Mouse (Mus musculus) kidney, postnatal 4 days (tissue): ENCODE measurements around the gene Luzp2.

Experiments used
- DNase-seq, 2 experiments: peaks; one replicate each; pipeline ENCODE4 v3.0.0; 2021; ENCODE audit warnings: mixed read lengths in 2 of 2

Gene Luzp2

GRCm38 (mm10) chr7:54835372-54835851, at the start of gene Luzp2:
Gene Luzp2 (plus strand): TSS chr7:54835498.
- DNase-seq, result peak; percentile 47 to 58

- DNase-seq, result no peak
Measured at GRCm38 (mm10) chr7:54787456-54787855, 47.8 kb upstream of the Luzp2 start.

GRCm38 (mm10) chr7:54818606-54819005, 16.7 kb upstream of the Luzp2 start:
- no peak for DNase-seq

- no peak for DNase-seq
Measured at GRCm38 (mm10) chr7:54828751-54829150, 6.5 kb upstream of the Luzp2 start.

- DNase-seq, result peak in 1 of 2 experiments; percentile 31
Measured at GRCm38 (mm10) chr7:54835911-54836352, 634 bp downstream of the Luzp2 start.

- peak in 1 of 2 experiments; percentile 1 for DNase-seq
Measured at GRCm38 (mm10) chr7:54836437-54836836, 1.1 kb downstream of the Luzp2 start.

GRCm38 (mm10) chr7:54842807-54843335, 7.6 kb downstream of the Luzp2 start:
- no peak for DNase-seq

GRCm38 (mm10) chr7:54845875-54846691, 10.8 kb downstream of the Luzp2 start:
- DNase-seq, result no peak

- DNase-seq, result no peak
Measured at GRCm38 (mm10) chr7:54846692-54847020, 11.4 kb downstream of the Luzp2 start.

GRCm38 (mm10) chr7:54852860-54853259, 17.6 kb downstream of the Luzp2 start:
- DNase-seq, result no peak

- DNase-seq, result no peak
Measured at GRCm38 (mm10) chr7:54861230-54861856, 26.0 kb downstream of the Luzp2 start.

GRCm38 (mm10) chr7:54878928-54879644, 43.8 kb downstream of the Luzp2 start:
- DNase-seq, result no peak

- DNase-seq, result no peak
Measured at GRCm38 (mm10) chr7:54893709-54894627, 58.7 kb downstream of the Luzp2 start.

- no peak for DNase-seq
Measured at GRCm38 (mm10) chr7:54898589-54898988, 63.3 kb downstream of the Luzp2 start.

- peak; percentile 2 to 6 for DNase-seq
Measured at GRCm38 (mm10) chr7:54909958-54910357, 74.7 kb downstream of the Luzp2 start.

- DNase-seq, result no peak
Measured at GRCm38 (mm10) chr7:54914030-54914429, 78.7 kb downstream of the Luzp2 start.

- DNase-seq, result no peak
Measured at GRCm38 (mm10) chr7:54921991-54922390, 86.7 kb downstream of the Luzp2 start.

GRCm38 (mm10) chr7:54956759-54957158, 121.5 kb downstream of the Luzp2 start:
- no peak for DNase-seq

- no peak for DNase-seq
Measured at GRCm38 (mm10) chr7:54962678-54963077, 127.4 kb downstream of the Luzp2 start.

GRCm38 (mm10) chr7:54977372-54977771, 142.1 kb downstream of the Luzp2 start:
- no peak for DNase-seq

- no peak for DNase-seq
Measured at GRCm38 (mm10) chr7:54980585-54980984, 145.3 kb downstream of the Luzp2 start.

- no peak for DNase-seq
Measured at GRCm38 (mm10) chr7:55000397-55000796, 165.1 kb downstream of the Luzp2 start.
